Comparison of ENCODE assay signal across 7 mouse cellular contexts in genomic region chr13:81783405-81784342, GRCm38 (mm10). TPM values are rescaled to one million over a fixed set of nuclear protein-coding genes. Genes with fewer than 3 reads are reported as not detected.
DNase-seq lines count a peak whose midpoint lies in the region; ATAC-seq lines count a peak whose summit lies in the region.

No protein-coding gene starts in this region.

- WGBS in intestine, embryonic 15.5 days = under 1% methylated on average over 62 of the region's 62 CpGs
- whole genome bisulfite sequencing in midbrain, embryonic 10.5 days = under 1% methylated on average over 62 of the region's 62 CpGs

- peak overlapping the region; percentile 82 for H3K4me2 ChIP-seq in intestine, embryonic 15.5 days (replicated peaks)

- peak overlapping the region; percentile 77 for H3K9ac ChIP-seq in intestine, embryonic 15.5 days

- ATAC-seq in intestine, embryonic 15.5 days = peak; percentile 99

- intact Hi-C loops in gastrocnemius, postnatal 36 days (cut with DNase I) = loop anchor here (5.0 to 10.0 kb wide), 3 partner anchors 126 to 1881 kb away; partner anchors contain the start of genes Arrdc3 and Lysmd3
- intact Hi-C loops in left cerebral cortex, postnatal 25 days (cut with DNase I) = loop anchor here (1.0 to 10.0 kb wide), 7 partner anchors 126 to 1934 kb away; partner anchors contain the start of gene Lysmd3

- H3K36me3 ChIP-seq in intestine, embryonic 15.5 days = no peaks in the 10 kb centered on the region; the same call in 1 of the 2 replicates
- peaks cover 26% of the 10 kb centered on the region for H3K36me3 ChIP-seq in midbrain, embryonic 10.5 days

- H3K27me3 ChIP-seq in intestine, embryonic 15.5 days (replicated peaks) = no peaks in the 10 kb centered on the region
- H3K27me3 ChIP-seq in midbrain, embryonic 10.5 days (ENCODE audit: low read depth, poor library complexity, severe bottlenecking) = no peaks in the 10 kb centered on the region

- peak overlapping the region; percentile 62 for H3K4me3 ChIP-seq in intestine, embryonic 15.5 days (replicated peaks)
- H3K4me3 ChIP-seq in midbrain, embryonic 10.5 days = peak overlapping the region; percentile 84

- no peaks in the 10 kb centered on the region for H3K4me1 ChIP-seq in intestine, embryonic 15.5 days (replicated peaks)
- peaks cover 27% of the 10 kb centered on the region for H3K4me1 ChIP-seq in midbrain, embryonic 10.5 days

- no peaks in the 10 kb centered on the region for H3K9me3 ChIP-seq in intestine, embryonic 15.5 days
- no peaks in the 10 kb centered on the region for H3K9me3 ChIP-seq in midbrain, embryonic 10.5 days (replicated peaks)

- peak overlapping the region; percentile 98 for H3K27ac ChIP-seq in intestine, embryonic 15.5 days
- peak overlapping the region; percentile 99 for H3K27ac ChIP-seq in midbrain, embryonic 10.5 days (replicated peaks)

- peak; percentile 99 for DNase-seq in adrenal gland, adult 2 months
- peak; percentile 93 for DNase-seq in embryo, embryonic 11.5 days (ENCODE audit: low read depth, low spot score)
- DNase-seq in gastrocnemius, postnatal 36 days = peak; percentile 92 to 98
- peak; percentile 95 to 98 for DNase-seq in left cerebral cortex, postnatal 25 days (ENCODE audit: low spot score in 2 of 2)
- DNase-seq in midbrain, embryonic 10.5 days (ENCODE audit: low spot score) = peak; percentile 98
- peak; percentile 93 for DNase-seq in right cerebral cortex, postnatal 4 days

RNA-seq across cellular contexts. Expression of gene Cetn3, which starts 0.8 kb away (rescaled TPM):
- 100 to 1,000 TPM; 116 to 135 TPM for total RNA-seq in adrenal gland, adult 2 months (2021)
- polyA plus RNA-seq in adrenal gland, adult 2 months (2012; rRNA removed) = 0.48 and 0.77 TPM in 2 replicates
- 10 to 100 TPM; 23.2 to 28.0 TPM for total RNA-seq in gastrocnemius, postnatal 36 days (2021)
- 175 and 207 TPM in 2 replicates for polyA plus RNA-seq in intestine, embryonic 15.5 days (2015; fragmentation: Nextera tagmentation; extraction: Ambion mirVana)
- total RNA-seq in left cerebral cortex, postnatal 25 days (2021) = 100 to 1,000 TPM; 117 to 121 TPM
- 249 and 260 TPM in 2 replicates for polyA plus RNA-seq in midbrain, embryonic 10.5 days (2016; fragmentation: Nextera tagmentation; extraction: Ambion mirVana)

Comparison
In these comparisons a context has a peak if more than half of its experiments do, and no peak if none do; other contexts are left out.
1. Peak in every context shown above with its lines: DNase-seq, ATAC-seq, H3K4me3 ChIP-seq and H3K27ac ChIP-seq.
2. RNA of gene Cetn3, which starts 0.8 kb away (total RNA-seq): 116 to 135 TPM in adrenal gland, adult 2 months and 117 to 121 TPM in left cerebral cortex, postnatal 25 days; 23.2 to 28.0 TPM in gastrocnemius, postnatal 36 days; every median in the first group is over 4 times any median in the second.